Mouse (Mus musculus) layer of hippocampus, postnatal 10 days (tissue): Measurements from ENCODE around the gene Tnfrsf8. TPM values are rescaled to one million over a fixed set of nuclear protein-coding genes. Genes with fewer than 3 reads are reported as not detected.
"Not testable (repeated sequence)": the region's sequence is repeated elsewhere in the genome, so short reads cannot be mapped to it uniquely, and the experiment has no call there.

Experiments used
- DNase-seq, 2 experiments: peaks; one replicate each; pipeline ENCODE4 v3.0.0; 2021; ENCODE audit warnings: low spot score in 2 of 2
- long read RNA-seq: library from polyadenylated mRNA; stranded (forward); transcript quantifications from one replicate; pipeline ENCODE4 v2.0.0, GENCODE M21; 2023
- total RNA-seq, 2 experiments: library from RNA; stranded (reverse); gene quantifications; 2 replicates each; pipeline ENCODE4 v1.2.3; 2021

Gene Tnfrsf8
- under 1 TPM; 0.47 to 0.73 TPM for total RNA-seq
- long read RNA-seq: 0 reads

DNA sequence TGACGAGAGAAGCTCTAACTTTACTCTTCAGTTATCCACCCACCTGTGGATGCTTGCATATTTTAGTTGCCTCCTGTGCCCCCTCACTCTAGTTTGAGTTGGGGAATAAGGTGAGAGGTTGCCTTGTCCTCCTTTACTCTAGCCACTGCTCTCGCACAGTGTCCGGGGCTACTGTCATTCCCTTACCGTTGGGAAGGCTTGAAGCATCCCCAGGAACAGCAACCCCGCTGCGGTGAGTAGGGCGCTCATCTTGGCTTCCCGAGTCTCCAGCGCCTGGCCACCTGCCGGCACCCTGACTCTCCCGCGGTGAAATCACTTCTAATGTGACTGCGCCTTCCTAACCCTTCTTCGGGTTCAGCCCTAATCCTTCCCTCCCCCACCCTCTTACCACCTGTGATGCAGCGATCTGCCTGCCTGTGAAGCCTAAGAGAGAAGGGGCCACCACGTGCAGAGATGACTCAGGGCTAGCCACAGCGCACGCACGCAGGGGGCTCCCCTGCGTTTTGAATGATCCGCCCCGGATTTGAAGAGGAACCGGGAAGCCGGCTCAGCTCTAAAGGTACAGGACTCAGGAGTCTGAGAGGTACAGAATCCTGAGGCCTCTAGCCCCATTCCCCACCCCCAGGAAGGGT, at the start of gene Tnfrsf8:
TSS of gene Tnfrsf8 (minus strand) at position 329 of the 632 bp plus-strand sequence.
- DNase-seq: no peak

DNA sequence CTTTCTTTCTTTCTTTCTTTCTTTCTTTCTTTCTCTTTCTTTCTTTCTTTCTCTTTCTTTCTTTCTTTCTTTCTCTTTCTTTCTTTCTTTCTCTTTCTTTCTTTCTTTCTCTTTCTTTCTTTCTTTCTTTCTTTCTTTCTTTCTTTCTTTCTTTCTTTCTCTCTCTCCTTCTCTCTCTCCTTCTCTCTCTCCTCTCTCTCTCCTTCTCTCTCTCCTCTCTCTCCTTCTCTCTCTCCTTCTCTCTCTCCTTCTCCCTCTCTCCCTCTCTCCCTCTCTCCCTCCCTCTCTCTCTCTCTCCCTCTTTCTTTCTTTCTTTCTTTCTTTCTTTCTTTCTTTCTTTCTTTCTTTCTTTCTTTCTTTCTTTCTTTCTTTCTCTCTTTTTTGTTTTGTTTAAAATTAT, 46.7 kb upstream of the Tnfrsf8 start:
- not testable (repeated sequence) for DNase-seq

DNA sequence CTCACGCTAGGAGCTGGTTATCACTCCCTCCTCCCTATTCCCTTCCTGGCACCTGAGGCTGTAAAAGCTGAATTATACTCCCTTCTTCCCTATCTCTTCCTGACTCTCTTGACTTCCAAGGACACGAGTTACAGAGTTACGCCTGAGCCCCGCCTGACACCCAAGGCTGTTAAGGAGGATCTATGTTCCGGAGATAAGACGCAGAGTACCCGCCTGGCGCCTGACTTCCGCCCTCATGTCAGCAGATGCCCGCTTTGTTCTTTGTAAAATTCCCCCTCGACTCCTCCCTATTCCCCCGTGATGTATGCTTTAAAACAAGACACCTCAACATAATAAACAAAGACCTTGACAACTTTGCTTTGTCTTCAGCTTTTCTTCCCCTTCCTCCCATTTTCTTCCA, 46.1 kb upstream of the Tnfrsf8 start:
- no peak for DNase-seq

DNA sequence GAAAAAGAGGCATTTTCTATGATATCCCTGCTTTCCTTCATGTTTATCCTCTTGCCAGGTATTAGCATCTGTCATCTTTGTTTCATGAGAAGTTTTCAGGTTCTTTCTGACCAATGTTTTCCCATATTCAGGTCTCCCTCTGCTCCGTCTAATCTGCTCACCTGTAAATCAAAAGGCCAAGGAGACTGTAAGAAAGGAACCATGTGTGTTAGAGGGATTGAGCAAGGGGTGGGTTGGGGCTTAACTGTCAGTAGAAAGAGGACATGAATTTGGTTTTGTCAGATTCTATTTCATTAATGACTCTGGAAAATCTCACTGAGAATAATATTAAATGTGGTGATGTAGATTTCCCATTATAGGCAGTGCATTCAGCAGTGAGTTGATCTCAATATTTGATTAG, 45.6 kb upstream of the Tnfrsf8 start:
- no peak for DNase-seq

DNA sequence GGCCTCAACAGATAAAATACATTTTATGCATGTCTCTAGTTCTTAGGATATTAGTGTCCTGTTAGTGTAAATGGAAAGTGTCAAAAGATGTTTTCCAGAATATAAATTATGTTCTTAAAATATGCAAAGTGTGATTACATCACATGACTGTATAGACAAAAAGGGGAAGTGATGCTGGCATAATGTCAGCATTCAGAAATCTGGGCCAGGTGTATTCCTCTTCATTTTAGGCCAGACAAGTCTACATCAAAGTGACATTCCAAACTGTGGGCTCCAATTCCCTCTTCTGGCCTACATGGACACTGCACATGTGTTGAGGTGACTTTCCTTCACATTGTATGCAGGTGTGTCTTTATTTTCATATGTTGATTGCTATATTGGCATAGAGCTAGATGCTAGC, 41.3 kb upstream of the Tnfrsf8 start:
- no peak for DNase-seq

DNA sequence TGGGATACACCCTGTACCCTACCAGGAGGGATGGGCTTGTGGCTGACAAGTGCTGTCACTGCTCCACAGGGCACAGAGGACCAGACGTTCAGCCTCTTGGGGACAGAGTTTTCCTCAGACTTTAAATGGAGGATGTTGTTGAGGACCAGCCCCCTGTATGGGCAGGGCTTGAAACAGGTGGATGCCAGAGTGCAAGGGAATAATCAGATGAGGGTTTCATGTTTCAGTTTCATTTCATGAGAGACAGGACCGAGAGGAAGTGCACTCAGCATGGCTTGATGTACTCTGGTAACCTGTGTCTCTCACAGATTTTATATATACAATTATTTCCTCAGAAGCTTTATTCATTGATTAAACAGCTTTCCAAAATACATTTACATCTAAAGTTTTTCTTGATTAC, 38.9 kb upstream of the Tnfrsf8 start:
- no peak for DNase-seq

DNA sequence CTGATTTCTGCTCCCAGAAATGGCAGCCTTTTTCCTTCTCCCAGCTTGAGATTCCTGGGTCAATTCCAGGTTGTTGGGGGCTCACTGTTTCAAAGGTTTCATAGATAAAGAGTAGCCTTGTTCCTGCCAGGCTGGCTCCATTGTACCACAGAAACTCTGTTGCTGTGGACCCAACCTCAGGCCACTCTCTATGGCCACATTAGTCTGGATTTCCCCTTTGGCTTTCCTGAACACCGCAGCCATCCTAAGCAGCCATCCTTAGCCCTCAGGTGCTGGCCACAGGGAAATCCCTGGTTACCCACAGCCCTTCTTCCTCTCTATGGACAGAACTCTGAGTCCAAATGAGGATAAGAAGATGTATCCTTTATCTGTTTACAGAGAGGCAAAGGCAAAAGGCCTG, 30.0 kb upstream of the Tnfrsf8 start:
- DNase-seq: no peak

DNA sequence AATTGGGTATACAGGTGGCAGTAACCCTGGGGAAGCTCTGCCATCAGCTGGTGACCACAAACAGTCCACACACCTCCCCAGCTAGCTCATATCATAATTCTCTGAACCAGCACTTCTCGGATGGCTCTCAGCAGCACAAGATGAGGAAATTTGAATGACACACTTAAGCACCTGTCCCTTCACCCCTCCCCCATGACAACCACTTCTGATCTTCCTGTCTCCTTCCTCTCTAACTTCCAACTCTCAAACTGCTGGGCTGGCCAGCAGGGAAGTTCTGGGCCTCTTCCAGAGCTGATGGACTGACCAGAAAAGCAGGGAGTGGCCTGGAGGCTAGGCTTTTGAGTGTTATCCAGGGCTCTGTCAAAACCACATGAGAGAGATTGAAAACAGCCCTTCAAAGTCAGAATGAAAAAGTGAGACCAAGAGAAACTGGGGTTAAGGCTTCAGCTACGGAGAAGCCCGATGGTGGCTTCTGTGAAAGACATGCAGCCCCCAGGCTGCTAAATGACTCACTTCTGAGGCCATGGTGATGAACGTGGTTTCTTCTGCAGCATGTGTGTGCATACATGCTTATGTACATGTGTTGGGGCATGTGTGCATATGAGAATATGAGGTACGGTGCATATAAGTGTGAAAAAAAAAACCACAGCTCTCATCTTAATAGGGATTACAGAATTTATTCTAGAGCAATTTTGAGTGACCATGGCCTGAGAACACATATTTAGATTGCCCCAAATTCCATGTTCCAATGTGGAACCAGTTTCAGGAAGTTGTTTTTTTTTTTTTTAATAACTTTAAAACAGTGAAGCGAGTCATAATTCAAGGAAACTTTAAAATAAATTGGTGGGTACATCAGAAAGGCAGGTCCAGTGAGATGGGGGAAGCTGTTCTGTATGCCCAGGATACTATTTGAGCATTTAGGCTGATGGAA, 27.2 kb upstream of the Tnfrsf8 start:
- no peak for DNase-seq

DNA sequence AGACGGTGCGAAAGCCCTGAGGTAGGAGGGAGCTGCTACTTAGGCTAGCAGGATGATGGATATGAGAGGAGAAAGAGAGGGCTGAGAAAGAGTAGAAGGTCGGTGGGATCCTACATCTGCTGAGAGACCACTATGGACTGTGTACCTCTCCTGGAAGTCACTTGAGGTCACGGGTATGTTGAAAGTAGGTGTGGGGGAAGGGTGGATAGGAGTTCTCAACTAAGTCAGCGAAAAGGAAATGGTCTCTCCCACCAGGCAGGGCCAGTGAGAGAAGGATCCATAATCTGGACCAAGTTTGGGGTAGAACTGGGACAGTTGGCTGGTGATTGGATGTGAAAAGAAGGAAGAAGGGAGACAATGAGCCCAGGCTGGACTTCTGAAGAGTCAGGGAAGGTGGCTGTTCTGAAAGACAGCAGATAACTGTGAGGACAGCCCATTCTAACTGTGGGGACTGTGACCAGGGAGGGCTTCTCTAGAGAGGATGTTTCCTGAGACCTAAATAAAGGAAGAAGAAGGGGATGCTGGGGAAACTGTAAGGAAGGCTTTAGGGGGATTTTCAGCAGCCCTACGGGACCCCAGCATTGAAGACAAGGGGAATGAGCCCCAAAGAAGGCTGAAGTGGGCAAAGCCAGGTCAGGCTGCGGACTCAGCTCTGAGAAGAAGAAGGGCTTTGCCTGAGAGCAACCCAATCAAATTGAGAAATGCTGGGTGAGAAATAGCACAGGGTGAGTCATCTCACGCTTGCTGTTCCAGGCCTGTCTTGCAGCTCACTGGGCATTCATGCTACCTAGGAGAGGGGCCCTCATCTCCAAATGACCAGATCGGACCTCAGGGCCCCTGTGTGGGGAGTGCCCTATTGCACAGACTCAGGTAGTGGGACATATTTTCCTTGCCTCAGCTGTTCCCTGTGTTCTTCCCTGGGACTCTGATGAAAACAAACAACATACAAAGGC, 23.2 kb upstream of the Tnfrsf8 start:
- no peak for DNase-seq

DNA sequence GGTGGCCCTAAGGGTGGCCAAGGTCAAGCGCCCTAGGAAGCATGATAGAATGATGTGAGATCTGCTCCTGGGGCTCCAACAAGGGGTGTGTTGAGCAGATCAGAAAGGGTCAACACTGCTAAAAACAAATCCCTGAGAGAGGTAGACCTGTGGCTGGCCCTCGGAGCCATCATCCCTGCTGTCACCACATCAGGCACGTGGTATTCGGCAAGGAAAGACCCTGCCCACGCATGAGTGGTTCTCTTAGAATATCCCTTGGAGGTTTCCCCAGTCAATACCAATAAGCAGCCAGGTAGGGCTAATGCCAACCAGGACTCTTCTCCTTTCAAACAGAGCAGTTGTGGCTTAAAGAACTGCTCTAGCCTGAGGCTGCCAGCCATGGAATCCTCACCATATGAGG, 21.6 kb upstream of the Tnfrsf8 start:
- DNase-seq: no peak

DNA sequence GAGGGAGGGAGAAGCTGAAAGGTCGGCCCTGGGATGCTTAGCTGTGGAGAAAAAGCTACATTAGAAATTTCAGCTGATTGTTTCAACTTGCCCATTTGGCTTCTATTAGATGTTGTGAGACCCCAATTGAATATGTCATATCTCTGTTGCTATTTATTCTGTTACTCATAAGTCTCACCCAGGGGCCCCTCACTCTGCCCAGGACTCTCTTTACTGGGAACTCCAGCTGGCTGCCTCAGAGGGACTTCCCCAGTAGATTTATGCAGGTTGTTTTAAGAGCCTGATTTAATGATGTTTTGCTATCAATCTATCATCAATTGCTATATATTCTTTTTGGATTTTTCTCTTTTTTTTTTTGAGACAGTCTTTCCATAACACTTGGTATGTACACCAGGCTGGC, 21.1 kb upstream of the Tnfrsf8 start:
- DNase-seq: no peak

DNA sequence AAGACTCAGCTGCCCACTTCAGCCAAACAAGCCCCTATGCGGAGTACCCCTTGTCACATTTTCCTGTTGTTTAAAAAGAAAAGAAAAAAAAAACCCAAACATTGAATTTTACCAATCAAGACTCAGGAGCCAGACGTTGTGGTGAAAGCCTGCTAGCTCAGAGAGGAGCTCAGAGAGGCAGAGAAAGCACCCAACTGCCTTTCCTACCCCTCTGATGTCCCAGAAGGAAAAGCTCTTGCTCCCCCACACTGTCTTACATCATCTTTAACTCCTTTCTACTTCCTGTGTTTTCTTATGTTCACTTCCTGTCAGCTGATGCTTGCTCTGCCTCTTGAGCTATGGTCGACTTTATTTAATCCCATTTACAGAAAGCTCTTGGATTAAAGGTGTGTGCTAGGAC, 8.7 kb upstream of the Tnfrsf8 start:
- DNase-seq: no peak

DNA sequence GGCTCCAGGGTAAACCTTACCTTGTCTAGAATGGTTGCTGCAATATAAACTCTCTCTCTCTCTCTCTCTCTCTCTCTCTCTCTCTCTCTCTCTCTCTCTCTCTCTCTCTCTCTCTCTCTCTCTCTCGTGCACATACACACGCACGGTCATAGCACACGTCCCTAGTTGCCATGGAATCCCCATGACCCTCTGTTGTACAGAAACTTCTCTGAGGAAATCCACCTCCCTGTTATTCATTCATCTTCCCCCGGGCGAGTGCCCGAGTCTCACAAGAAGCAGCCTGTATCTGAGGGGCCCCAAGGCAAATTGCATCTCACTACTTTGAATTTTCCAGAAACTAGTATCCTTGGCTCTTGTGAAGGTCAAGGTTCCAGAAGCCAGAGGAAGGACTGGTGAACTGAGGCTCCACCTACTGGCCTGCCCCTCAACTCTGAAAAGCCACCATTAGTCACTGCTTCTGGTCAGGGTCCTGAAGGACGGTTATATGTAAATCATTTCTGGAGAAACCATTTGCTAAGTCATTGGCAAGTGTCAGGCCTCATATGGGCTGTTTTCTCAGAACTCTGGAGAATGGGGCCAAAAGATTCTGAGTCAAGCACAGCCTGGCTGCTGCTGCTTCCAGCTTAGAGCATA, 8.1 kb upstream of the Tnfrsf8 start:
- no peak for DNase-seq

DNA sequence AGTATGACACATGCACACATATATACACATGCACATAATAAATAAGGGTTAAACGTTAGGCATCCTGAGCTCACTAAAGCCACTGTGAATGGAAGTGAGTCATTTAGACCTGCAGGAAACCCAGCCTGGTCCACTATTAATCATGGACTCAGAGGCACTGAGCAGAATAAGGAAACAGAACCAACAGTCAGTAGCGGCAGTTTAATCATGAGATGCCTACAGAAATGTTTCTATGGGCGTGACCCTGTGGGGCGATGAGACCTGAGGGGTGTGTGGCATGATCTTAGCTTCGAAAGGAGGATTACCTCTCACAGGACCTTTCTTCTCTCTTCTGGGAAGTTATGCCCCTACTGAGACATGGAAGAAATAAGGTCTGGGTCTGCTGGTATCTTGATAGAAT, 7.2 kb upstream of the Tnfrsf8 start:
- no peak for DNase-seq

DNA sequence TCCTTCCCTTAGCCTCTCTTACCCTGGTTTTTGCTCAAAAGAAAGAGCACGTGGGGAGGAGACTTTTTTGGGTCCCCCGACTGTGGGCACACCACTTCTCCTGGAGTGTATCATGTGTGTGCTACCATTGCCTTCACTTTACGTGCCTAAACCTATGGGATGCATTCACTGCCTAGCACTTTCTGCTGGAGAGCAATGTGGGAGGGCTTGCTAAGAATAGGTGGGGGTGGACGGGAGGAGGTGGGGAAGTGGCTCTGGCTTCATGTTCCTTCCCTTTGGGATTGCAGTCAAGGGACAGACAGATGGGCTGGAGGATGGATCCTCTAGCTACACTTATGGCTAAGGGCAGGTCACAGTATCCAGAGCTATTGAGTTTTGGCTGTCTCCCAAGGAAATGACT, 5.7 kb upstream of the Tnfrsf8 start:
- no peak for DNase-seq

DNA sequence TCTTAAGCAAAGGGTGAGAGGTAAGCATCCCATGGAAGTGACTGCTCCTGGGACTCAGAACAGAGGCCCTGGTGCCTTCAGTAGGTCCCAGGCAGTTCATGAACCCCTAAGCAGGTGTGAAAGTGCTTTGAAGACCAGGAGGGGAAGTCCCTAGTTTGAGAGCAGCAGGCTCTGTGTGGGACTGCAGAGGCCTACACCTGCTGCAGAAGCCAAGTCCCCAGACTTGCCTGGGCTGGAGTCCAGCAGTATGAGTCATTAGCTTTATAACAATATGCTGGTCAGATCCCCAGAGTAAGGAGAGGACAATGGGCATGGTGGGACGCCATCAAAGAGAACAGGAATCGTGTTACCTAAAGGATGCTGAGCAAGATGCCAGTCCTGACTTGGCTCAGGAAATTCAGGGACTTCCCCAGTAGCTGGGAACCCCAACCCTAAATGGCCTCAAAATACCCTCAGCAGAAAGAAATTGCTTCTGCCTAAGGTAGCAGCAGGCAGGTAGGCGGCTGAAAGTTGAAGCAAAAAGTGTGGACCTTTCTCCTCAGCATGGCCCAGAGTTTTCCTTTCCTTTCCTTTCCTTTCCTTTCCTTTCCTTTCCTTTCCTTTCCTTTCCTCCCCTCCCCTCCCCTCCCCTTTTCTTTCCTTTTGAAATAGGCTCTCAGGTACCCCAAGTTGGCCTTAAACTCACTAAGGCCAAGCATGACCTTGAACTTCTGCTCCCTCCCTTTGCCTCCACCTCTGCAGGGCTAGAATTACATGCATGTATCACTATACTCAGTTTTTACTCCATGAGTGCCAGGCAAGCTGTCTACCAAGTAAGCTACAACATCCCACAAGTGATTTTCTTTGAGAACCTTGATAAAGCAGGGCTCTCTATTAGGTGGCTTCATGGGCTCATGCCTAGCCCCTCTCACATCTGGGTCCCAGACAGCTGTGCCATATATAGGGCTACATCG, 4.6 kb upstream of the Tnfrsf8 start:
- DNase-seq: no peak

DNA sequence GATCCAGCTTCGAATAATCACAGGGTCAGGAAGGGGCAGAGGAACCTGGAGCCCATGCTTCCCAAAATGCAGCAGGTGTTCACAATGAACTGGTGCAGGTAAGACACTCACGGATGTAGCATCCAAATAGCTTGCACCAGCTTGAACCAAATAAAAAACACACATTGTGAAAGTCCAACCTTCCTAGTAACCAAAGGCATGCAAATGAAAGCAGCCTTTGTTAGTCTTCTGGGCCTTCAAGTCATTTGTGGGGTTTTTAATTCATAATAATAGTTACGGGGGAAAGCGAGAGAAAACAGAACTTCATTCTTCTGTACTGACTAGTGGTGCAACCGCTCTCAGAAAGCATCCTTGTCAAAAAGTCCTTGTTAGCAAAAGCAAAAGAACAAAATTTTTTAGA, 1.7 kb upstream of the Tnfrsf8 start:
- DNase-seq: no peak

DNA sequence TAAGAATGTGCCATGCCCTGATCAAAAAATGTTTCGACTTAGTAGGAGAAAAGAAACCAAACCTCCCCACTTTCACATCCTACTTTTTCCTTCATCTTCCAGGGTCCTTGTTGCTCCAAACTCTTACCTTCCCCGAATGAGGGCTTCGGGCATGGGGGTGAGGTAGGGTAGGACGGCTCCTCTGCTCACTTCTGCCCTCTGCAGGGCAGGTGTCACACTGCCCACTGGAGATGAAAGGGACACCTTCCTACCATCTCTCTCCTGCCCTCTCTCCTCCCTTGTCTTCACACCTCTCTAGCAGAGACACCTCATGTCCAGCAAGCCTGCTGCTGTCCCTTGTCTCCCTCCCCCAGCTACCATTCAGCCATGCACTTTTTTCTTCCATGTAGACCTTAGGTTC, 998 bp downstream of the Tnfrsf8 start:
- DNase-seq: no peak

DNA sequence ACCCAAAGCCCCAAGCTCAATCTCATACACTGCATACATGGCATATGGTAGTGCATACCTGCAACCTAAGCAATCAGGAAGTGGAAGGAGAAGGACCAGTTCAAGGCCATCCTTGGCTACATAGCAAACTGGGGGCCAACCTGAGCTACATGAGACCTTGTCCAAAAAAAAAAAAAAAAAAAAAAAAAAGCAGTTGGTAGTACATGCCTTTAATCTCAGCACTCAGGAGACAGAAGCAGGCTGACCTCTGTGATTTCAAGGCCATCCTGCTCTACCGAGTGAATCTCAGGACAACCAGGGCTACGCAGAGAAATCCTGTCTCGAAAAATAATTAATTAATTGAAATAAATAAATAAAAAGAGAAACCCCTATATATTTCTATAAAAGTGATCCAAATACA, 1.7 kb downstream of the Tnfrsf8 start:
- DNase-seq: no peak

DNA sequence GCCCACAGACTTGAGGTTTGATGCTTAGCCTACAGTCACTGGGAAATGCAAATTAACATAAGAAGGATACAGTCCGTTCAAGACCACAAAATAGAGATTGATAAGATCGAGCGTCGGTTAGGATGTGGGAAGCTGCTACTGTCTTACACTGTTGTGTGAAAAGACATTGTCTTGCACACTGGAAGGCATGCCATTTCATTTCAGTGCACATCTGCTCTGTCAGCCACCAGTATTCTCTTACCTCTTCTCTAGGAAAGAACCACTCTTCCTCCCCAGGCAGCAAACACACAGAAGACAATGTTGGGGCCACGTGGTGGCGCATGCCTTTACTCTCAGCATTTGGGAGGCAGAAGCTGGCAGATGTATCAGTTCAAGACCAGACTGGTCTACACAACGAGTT, 2.4 kb downstream of the Tnfrsf8 start:
- DNase-seq: no peak
